Mouse (Mus musculus) heart, adult 8-10 months (tissue): ENCODE results near the gene Mageb1. TPM values are rescaled to one million over a fixed set of nuclear protein-coding genes. Genes with fewer than 3 reads are reported as not detected.
"Not testable (repeated sequence)": the region's sequence is repeated elsewhere in the genome, so short reads cannot be mapped to it uniquely, and the experiment has no call there.

Source experiments
- DNase-seq: peaks from one replicate; pipeline ENCODE4 v3.0.0; 2022; ENCODE audit warnings: low spot score
- total RNA-seq, 4 experiments: library from RNA; stranded (reverse); gene quantifications; 2 replicates each; pipeline ENCODE4 v1.2.4; 2022

Gene Mageb1
- not detected for total RNA-seq

DNA sequence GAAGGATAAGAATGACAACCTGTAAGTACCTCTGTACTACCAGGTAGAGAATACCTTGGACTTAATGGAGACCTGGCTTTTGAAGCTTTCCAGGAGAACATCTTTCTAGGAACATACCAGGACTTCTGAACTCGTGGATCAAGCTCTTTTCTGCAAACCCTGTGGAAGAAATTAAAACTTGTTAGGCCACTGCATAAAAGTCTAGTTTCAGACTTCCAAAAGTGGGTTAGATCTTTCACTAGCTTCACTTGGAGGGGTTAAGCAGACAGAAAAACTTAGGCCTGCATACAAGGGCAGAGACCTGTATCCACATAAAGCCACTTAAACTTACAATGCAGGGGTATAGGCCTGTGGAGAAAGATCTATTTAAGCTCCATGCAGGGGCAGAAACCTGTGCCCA, at the start of gene Mageb1:
Gene Mageb1 (minus strand): TSS at position 101 of the 400 bp plus-strand sequence.
- DNase-seq = not testable (repeated sequence)

Other genes starting within 250 kb of the Mageb1 start
- not detected for gene Mageb5, start 233.3 kb downstream of the Mageb1 start, total RNA-seq